Mouse (Mus musculus): ENCODE measurements around the gene Trmt61a. TPM values are rescaled to one million over a fixed set of nuclear protein-coding genes. Genes with fewer than 3 reads are reported as not detected.
A peak's percentile ranks its signal among the peaks of the same experiment; 100 is the strongest.

Gene Trmt61a
- polyA plus RNA-seq, 1 experiment from 2014 or later, result 5.0 TPM

DNA sequence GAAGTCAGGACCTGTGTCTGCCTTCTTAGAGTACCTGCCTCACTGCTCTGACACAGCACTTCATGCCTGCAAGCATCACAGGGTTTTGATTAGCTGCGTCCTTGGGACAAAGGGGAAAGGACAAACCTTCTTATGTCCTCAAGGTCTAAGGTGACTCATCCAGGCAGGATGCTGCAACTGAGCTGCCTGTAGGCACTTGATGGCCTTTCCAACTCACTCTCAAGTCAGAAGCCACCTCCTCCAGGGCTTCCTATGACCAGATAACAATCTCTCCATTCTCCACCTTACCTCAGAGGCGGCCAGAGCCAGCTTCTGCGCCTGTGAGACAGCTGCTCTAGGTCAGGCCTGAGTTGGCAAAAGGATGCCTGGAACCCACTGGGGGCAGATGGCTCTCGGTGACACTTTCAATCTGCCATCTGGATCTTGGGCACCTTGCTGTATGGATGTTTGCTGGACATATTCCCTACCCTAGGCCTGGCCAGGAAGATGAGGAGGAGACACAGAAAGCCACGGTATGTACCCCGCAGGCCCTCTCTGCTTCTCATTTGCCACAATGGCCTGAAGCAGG is 20.5 kb downstream of the Trmt61a start:
- peaks cover 28% of the 10 kb centered on the region for H3K4me1 ChIP-seq (ENCODE audit: control insufficient read depth, insufficient read depth, low read length)
- WGBS, result 61% methylated on average over 6 of the region's 6 CpGs
- no peaks in the 10 kb centered on the region for H3K36me3 ChIP-seq (ENCODE audit: control insufficient read depth, insufficient read depth, low read length)
- no peak overlapping the region for H3K27ac ChIP-seq (ENCODE audit: low read depth, low read length)
- no peak overlapping the region for H3K4me3 ChIP-seq (ENCODE audit: low read depth, low read length)
- H3K4me2 ChIP-seq (ENCODE audit: low read depth, low read length), result no peak overlapping the region
- no peak for ATAC-seq (ENCODE audit: low read depth)
- no peaks in the 10 kb centered on the region for H3K9me3 ChIP-seq (ENCODE audit: control insufficient read depth, low read length)
- H3K9ac ChIP-seq (replicated peaks; ENCODE audit: low read depth, low read length), result no peak overlapping the region
- no peaks in the 10 kb centered on the region for H3K27me3 ChIP-seq (ENCODE audit: control insufficient read depth, insufficient read depth, low read length)

DNA sequence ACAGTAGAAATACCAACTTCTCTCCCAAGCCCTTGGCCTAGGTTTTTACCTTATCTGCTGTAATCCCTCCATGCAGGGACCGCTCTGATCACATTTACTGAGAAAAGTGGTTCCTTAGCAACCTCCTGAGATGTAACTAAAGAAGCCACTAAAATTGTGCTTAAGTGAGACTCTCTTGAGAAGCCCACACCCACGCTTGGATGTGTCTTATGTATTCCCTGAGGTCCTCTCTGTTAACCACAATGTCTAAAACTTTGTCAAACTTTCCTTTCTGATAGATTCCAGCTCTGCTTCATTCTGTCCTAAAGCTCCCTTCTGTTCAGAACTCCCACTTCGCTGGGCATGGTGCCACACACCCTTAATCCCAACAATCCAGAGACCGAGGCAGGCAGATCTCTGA is 21.6 kb downstream of the Trmt61a start:
- Histone ChIP-seq H3K4me1 (ENCODE audit: control insufficient read depth, insufficient read depth, low read length) (peaks cover 19% of the 10 kb centered on the region), H3K4me3 (ENCODE audit: low read depth, low read length) (no peak overlapping the region), H3K27me3 (ENCODE audit: control insufficient read depth, insufficient read depth, low read length) (no peaks in the 10 kb centered on the region), H3K9me3 (ENCODE audit: control insufficient read depth, low read length) (no peaks in the 10 kb centered on the region), H3K27ac (ENCODE audit: low read depth, low read length) (no peak overlapping the region), H3K36me3 (ENCODE audit: control insufficient read depth, insufficient read depth, low read length) (no peaks in the 10 kb centered on the region), H3K9ac (replicated peaks; ENCODE audit: low read depth, low read length) (no peak overlapping the region), H3K4me2 (ENCODE audit: low read depth, low read length) (no peak overlapping the region)
- no peak for ATAC-seq (ENCODE audit: low read depth)
- 90% methylated on average over 4 of the region's 4 CpGs for WGBS

DNA sequence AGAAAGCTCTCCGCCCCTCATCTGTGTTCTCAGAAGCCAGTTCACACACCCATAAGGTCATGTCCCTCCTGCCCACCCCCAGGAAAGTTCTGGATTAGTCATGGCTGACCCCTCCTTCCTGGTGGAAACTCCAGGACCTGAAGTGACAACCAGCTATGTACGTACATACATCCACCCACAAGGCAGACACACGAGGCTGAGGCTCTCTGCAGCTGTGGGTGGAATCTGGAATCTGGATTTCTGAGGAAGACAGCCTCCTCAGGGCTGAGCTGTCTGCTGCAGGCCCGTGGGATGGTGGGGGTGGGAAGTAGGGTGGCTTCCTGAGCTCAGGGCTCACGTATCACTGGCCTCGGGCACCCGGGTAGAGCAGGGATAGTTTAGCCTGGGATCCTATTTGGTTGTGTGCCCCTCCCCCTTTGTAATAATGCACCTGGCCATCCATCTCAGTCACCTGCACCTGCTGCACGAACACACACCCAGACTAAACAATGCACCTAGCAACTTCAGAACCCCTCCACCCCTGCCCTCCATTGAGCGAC is 23.1 kb downstream of the Trmt61a start:
- H3K9ac ChIP-seq (replicated peaks; ENCODE audit: low read depth, low read length), result no peak overlapping the region
- H3K4me2 ChIP-seq (ENCODE audit: low read depth, low read length), result no peak overlapping the region
- peaks cover 8% of the 10 kb centered on the region for H3K4me1 ChIP-seq (ENCODE audit: control insufficient read depth, insufficient read depth, low read length)
- no peaks in the 10 kb centered on the region for H3K27me3 ChIP-seq (ENCODE audit: control insufficient read depth, insufficient read depth, low read length)
- no peak overlapping the region for H3K27ac ChIP-seq (ENCODE audit: low read depth, low read length)
- no peak overlapping the region for H3K4me3 ChIP-seq (ENCODE audit: low read depth, low read length)
- no peaks in the 10 kb centered on the region for H3K9me3 ChIP-seq (ENCODE audit: control insufficient read depth, low read length)
- WGBS, result 69% methylated on average over 9 of the region's 9 CpGs
- ATAC-seq (ENCODE audit: low read depth), result no peak
- no peaks in the 10 kb centered on the region for H3K36me3 ChIP-seq (ENCODE audit: control insufficient read depth, insufficient read depth, low read length)

DNA sequence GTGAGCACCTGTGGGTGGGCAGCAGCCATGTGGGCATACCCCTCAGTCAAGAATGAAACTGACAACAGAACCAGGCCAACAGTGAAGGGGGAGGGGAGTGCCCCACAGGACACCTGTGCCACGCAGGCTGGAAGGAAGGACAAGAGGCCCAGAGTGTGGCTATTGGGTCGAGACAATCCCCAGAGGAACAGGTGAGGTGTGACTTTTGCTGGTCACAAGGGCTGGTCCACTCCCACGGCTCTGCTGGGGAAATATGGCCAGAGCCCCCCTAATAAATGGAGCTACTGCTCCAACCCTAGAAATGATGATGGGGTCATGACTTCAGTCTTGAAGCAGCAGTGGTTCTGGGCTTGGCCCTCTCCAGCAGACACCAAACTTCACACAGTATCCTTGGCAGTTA is 25.4 kb downstream of the Trmt61a start:
- WGBS, result 87% methylated on average over 3 of the region's 3 CpGs
- no peaks in the 10 kb centered on the region for H3K9me3 ChIP-seq (ENCODE audit: control insufficient read depth, low read length)
- ATAC-seq (ENCODE audit: low read depth), result no peak
- H3K4me3 ChIP-seq (ENCODE audit: low read depth, low read length), result no peak overlapping the region
- no peak overlapping the region for H3K27ac ChIP-seq (ENCODE audit: low read depth, low read length)
- H3K4me1 ChIP-seq (ENCODE audit: control insufficient read depth, insufficient read depth, low read length), result peaks cover 5% of the 10 kb centered on the region; the same call in 1 of the 2 replicates
- H3K36me3 ChIP-seq (ENCODE audit: control insufficient read depth, insufficient read depth, low read length), result peaks cover 8% of the 10 kb centered on the region; the same call in 1 of the 2 replicates
- no peak overlapping the region for H3K4me2 ChIP-seq (ENCODE audit: low read depth, low read length)
- H3K9ac ChIP-seq (replicated peaks; ENCODE audit: low read depth, low read length), result no peak overlapping the region
- no peaks in the 10 kb centered on the region for H3K27me3 ChIP-seq (ENCODE audit: control insufficient read depth, insufficient read depth, low read length)

DNA sequence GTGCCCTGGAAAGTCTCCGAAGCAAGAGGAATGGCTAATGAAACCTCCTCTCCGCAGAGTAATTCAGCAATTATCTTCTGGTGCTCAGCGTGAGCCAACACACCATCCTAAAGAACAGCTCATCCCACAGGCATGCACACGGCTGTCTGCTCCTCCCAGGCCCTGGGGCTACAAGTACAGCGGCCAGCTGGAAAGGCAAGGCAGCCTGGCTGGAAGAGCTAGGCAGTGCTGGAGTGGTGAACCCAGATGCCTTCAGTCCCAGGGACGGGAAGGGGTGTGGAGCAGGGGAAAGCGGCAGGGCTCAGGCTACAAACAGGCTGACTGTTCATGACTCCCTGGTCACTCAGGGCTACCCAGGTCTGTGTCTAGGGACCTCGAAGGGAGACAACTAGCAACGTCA is 26.7 kb downstream of the Trmt61a start:
- H3K27ac ChIP-seq (ENCODE audit: low read depth, low read length), result peak overlapping the region; percentile 28; the same call in 1 of the 2 replicates
- peaks cover 5% of the 10 kb centered on the region; the same call in 1 of the 2 replicates for H3K4me1 ChIP-seq (ENCODE audit: control insufficient read depth, insufficient read depth, low read length)
- H3K9ac ChIP-seq (replicated peaks; ENCODE audit: low read depth, low read length), result 0 out of 2 replicates have a peak overlapping the region, but pooled peaks have one; percentile 4
- no peaks in the 10 kb centered on the region for H3K27me3 ChIP-seq (ENCODE audit: control insufficient read depth, insufficient read depth, low read length)
- WGBS, result 33% methylated on average over 9 of the region's 9 CpGs
- peaks cover 16% of the 10 kb centered on the region; the same call in 1 of the 2 replicates for H3K36me3 ChIP-seq (ENCODE audit: control insufficient read depth, insufficient read depth, low read length)
- ATAC-seq (ENCODE audit: low read depth), result peak; percentile 61; the same call in 1 of the 2 replicates
- no peak overlapping the region for H3K4me3 ChIP-seq (ENCODE audit: low read depth, low read length)
- H3K9me3 ChIP-seq (ENCODE audit: control insufficient read depth, low read length), result no peaks in the 10 kb centered on the region
- no peak overlapping the region for H3K4me2 ChIP-seq (ENCODE audit: low read depth, low read length)

DNA sequence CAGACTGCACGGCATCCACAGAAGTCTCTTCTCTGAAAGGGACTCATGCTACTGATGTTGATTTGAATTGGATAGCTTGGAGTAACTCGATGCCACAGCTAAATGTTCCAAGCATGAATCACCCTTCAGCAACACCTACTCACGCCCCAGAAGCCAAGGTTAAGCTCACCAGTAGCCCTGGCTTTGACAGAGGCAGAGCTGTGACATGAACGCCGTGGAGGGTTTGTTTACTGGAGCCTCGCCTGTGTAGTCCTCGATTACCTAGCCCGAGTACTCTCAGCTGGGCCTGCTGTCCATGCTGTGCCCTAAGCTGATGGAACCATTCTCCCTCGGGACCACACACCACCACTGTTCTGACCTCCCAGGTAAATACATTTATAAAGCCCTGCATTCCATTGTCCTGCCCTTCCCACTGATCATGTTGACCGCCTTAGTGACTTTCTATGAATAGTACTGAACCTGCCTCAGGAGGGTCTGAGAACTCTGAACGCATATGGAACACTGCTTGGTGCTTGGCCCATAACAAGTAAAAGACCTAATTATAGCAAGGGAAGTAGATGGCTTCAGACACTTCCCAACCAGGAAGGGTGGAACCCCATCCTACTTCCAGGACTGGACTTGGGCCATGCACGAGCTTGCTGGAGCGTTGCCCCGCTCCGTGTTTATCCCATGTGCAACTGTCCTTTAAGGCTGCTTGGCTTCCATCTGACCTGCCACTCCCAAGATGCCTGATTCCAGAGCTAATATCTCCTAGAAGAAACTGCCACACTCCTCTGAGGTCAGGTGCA is 27.5 kb downstream of the Trmt61a start:
- WGBS, result 75% methylated on average over 15 of the region's 15 CpGs
- no peak for ATAC-seq (ENCODE audit: low read depth)
- H3K9ac ChIP-seq (replicated peaks; ENCODE audit: low read depth, low read length), result no peak overlapping the region

DNA sequence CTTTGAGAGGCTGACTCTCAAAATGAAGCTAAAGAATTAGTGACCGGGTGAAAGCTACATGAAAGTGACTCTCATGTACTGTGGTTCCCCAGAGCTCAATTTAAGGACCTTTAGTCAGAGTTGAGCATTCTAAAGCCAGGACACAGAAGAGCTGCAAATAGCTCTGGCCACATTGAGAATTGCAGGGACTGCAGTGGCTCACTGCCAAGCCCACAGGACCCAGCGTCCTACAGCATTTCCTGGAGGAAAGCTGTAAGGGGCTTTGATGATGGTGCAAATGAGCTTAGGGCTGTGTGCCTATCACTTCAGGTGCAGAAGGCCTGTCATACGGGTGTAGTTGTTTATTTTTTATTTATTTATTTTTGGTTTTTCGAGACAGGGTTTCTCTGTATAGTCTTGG is 30.3 kb downstream of the Trmt61a start:
- H3K9me3 ChIP-seq (ENCODE audit: control insufficient read depth, low read length), result no peaks in the 10 kb centered on the region
- H3K27me3 ChIP-seq (ENCODE audit: control insufficient read depth, insufficient read depth, low read length), result no peaks in the 10 kb centered on the region
- H3K27ac ChIP-seq (ENCODE audit: low read depth, low read length), result no peak overlapping the region
- no peak overlapping the region for H3K9ac ChIP-seq (replicated peaks; ENCODE audit: low read depth, low read length)
- WGBS, result 67% methylated on average over 4 of the region's 4 CpGs
- H3K4me2 ChIP-seq (ENCODE audit: low read depth, low read length), result no peak overlapping the region
- H3K4me3 ChIP-seq (ENCODE audit: low read depth, low read length), result no peak overlapping the region
- no peak for ATAC-seq (ENCODE audit: low read depth)
- H3K4me1 ChIP-seq (ENCODE audit: control insufficient read depth, insufficient read depth, low read length), result peaks cover 12% of the 10 kb centered on the region
- peaks cover 28% of the 10 kb centered on the region for H3K36me3 ChIP-seq (ENCODE audit: control insufficient read depth, insufficient read depth, low read length)

More for the DNA sequence above, 27.5 kb downstream of the Trmt61a start:
- Histone ChIP-seq H3K4me1 (ENCODE audit: control insufficient read depth, insufficient read depth, low read length) (peaks cover 5% of the 10 kb centered on the region; the same call in 1 of the 2 replicates), H3K27me3 (ENCODE audit: control insufficient read depth, insufficient read depth, low read length) (no peaks in the 10 kb centered on the region), H3K27ac (ENCODE audit: low read depth, low read length) (peak overlapping the region; percentile 28; the same call in 1 of the 2 replicates), H3K36me3 (ENCODE audit: control insufficient read depth, insufficient read depth, low read length) (peaks cover 23% of the 10 kb centered on the region), H3K4me3 (ENCODE audit: low read depth, low read length) (no peak overlapping the region), H3K9me3 (ENCODE audit: control insufficient read depth, low read length) (no peaks in the 10 kb centered on the region), H3K4me2 (ENCODE audit: low read depth, low read length) (no peak overlapping the region)

- no peaks in the 10 kb centered on the region for H3K9me3 ChIP-seq (ENCODE audit: control insufficient read depth, low read length)
- H3K4me3 ChIP-seq (ENCODE audit: low read depth, low read length), result no peak overlapping the region
- no peaks in the 10 kb centered on the region for H3K27me3 ChIP-seq (ENCODE audit: control insufficient read depth, insufficient read depth, low read length)
- no peak overlapping the region for H3K4me2 ChIP-seq (ENCODE audit: low read depth, low read length)
- no peak overlapping the region for H3K9ac ChIP-seq (replicated peaks; ENCODE audit: low read depth, low read length)
- no peak overlapping the region for H3K27ac ChIP-seq (ENCODE audit: low read depth, low read length)
- 94% methylated on average over 10 of the region's 10 CpGs for WGBS
- H3K4me1 ChIP-seq (ENCODE audit: control insufficient read depth, insufficient read depth, low read length), result peaks cover 12% of the 10 kb centered on the region; the same call in 1 of the 2 replicates
- H3K36me3 ChIP-seq (ENCODE audit: control insufficient read depth, insufficient read depth, low read length), result peaks cover 28% of the 10 kb centered on the region
- no peak for ATAC-seq (ENCODE audit: low read depth)
These were observed 32.2 kb downstream of the Trmt61a start for GRCm38 (mm10) chr12:111710091-111710490.

DNA sequence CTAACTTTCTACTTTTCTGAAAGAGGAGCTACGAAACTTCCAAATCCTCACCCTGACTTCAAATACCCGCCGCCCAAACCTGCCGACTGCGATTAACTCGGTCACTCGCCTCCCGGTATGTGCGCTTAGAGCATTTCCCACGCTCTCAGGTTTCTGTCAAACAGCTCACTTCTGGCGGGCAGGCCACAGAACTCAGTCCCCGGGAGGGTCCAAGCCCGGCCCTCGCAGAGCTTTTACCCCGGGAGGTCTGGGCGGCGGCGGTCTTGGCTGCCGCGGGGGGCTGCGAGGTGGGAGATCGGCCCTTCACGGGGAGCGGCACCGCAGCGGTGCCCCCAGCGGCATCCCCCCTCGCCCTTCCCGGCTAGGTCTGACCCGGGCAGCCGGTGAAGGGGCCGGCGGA is 34.6 kb downstream of the Trmt61a start:
- peak; percentile 19 for ATAC-seq (ENCODE audit: low read depth)
- Histone ChIP-seq H3K4me1 (ENCODE audit: control insufficient read depth, insufficient read depth, low read length) (peaks cover 12% of the 10 kb centered on the region; the same call in 1 of the 2 replicates), H3K4me3 (ENCODE audit: low read depth, low read length) (peak overlapping the region; percentile 90), H3K9ac (replicated peaks; ENCODE audit: low read depth, low read length) (peak overlapping the region; percentile 92), H3K27ac (ENCODE audit: low read depth, low read length) (peak overlapping the region; percentile 85), H3K9me3 (ENCODE audit: control insufficient read depth, low read length) (no peaks in the 10 kb centered on the region), H3K4me2 (ENCODE audit: low read depth, low read length) (peak overlapping the region; percentile 97), H3K36me3 (ENCODE audit: control insufficient read depth, insufficient read depth, low read length) (peaks cover 23% of the 10 kb centered on the region), H3K27me3 (ENCODE audit: control insufficient read depth, insufficient read depth, low read length) (no peaks in the 10 kb centered on the region)
- under 1% methylated on average over 29 of the region's 33 CpGs for WGBS

All from neural tube, embryonic 14.5 days (tissue).